Comparison of ENCODE assay signal across 9 mouse cellular contexts in genomic region chr1:189729141-189729815, GRCm38 (mm10). TPM values are rescaled to one million over a fixed set of nuclear protein-coding genes. Genes with fewer than 3 reads are reported as not detected.
DNase-seq lines count a peak whose midpoint lies in the region; ATAC-seq and TF ChIP-seq lines count a peak whose summit lies in the region.
"Had no signal": no experiment of that assay in that cellular context is flagged by ENCODE, and none has a peak within 500 bp of the region (broad histone marks: within the 10 kb centered on the region; RNA-seq: fewer than 3 reads in every experiment).

No protein-coding gene starts in this region.

- H3K9ac ChIP-seq in heart, embryonic 11.5 days (ENCODE audit: low read depth, low read length), result peak overlapping the region; percentile 88
- H3K9ac ChIP-seq in heart, embryonic 16.5 days (ENCODE audit: low read length), result peak overlapping the region; percentile 95

- H3K4me3 ChIP-seq in heart, embryonic 11.5 days (ENCODE audit: low read depth, low read length), result peak overlapping the region; percentile 77
- peak overlapping the region; percentile 93 for H3K4me3 ChIP-seq in E14TG2a.4 (replicated peaks; ENCODE audit: low read length)
- H3K4me3 ChIP-seq in heart, embryonic 16.5 days (ENCODE audit: low read length), result peak overlapping the region; percentile 95
- peak overlapping the region; percentile 73 for H3K4me3 ChIP-seq in midbrain, embryonic 10.5 days

- no peaks in the 10 kb centered on the region for H3K27me3 ChIP-seq in heart, embryonic 11.5 days (ENCODE audit: control insufficient read depth, insufficient read depth, low read length)
- peaks cover 90% of the 10 kb centered on the region for H3K27me3 ChIP-seq in E14TG2a.4 (ENCODE audit: insufficient read depth, low read length)
- no peaks in the 10 kb centered on the region for H3K27me3 ChIP-seq in heart, embryonic 16.5 days (ENCODE audit: control insufficient read depth, insufficient read depth, low read length)
- H3K27me3 ChIP-seq in midbrain, embryonic 10.5 days (ENCODE audit: low read depth, poor library complexity, severe bottlenecking), result peaks cover 51% of the 10 kb centered on the region
- H3K27me3 ChIP-seq: CH12.LX had no signal

- peak overlapping the region; percentile 91 for H3K4me2 ChIP-seq in heart, embryonic 11.5 days
- peak overlapping the region; percentile 93 for H3K4me2 ChIP-seq in heart, embryonic 16.5 days (ENCODE audit: low read depth, low read length)

- 7% methylated on average over 17 of the region's 17 CpGs for WGBS in heart, embryonic 11.5 days (ENCODE audit: insufficient replicate concordance)
- WGBS in heart, embryonic 16.5 days, result 17% methylated on average over 17 of the region's 17 CpGs
- 5% methylated on average over 17 of the region's 17 CpGs for WGBS in midbrain, embryonic 10.5 days

- 0 out of 2 replicates have a peak, but pooled peaks cover 4% of the 10 kb centered on the region for H3K36me3 ChIP-seq in heart, embryonic 11.5 days (ENCODE audit: control insufficient read depth, insufficient read depth, low read length)
- H3K36me3 ChIP-seq in E14TG2a.4 (ENCODE audit: insufficient read depth, low read length), result no peaks in the 10 kb centered on the region
- no peaks in the 10 kb centered on the region for H3K36me3 ChIP-seq in heart, embryonic 16.5 days (ENCODE audit: control insufficient read depth, insufficient read depth)
- H3K36me3 ChIP-seq in midbrain, embryonic 10.5 days, result no peaks in the 10 kb centered on the region

- no peak for ATAC-seq in heart, embryonic 11.5 days (replicated peaks; ENCODE audit: insufficient number of reproducible peaks, low FRiP score, low TSS enrichment)
- no peak for ATAC-seq in heart, embryonic 16.5 days (replicated peaks; ENCODE audit: extremely low read depth, insufficient read depth, low FRiP score)
- ATAC-seq in activated CD4-positive, CD25-positive, alpha-beta regulatory T cell, adult 4 months, result no peak

- DNase-seq in heart, adult 9 months (ENCODE audit: low spot score in 2 of 2), result no peak
- DNase-seq in midbrain, embryonic 10.5 days (ENCODE audit: low spot score), result no peak
- no peak for DNase-seq in right cerebral cortex, postnatal 36 days (ENCODE audit: low spot score in 2 of 2)
- DNase-seq in embryo, embryonic 11 days, result no peak

- no peaks in the 10 kb centered on the region for H3K9me3 ChIP-seq in heart, embryonic 11.5 days (replicated peaks; ENCODE audit: control insufficient read depth, low read length)
- no peaks in the 10 kb centered on the region for H3K9me3 ChIP-seq in E14TG2a.4 (ENCODE audit: low read length)
- H3K9me3 ChIP-seq in heart, embryonic 16.5 days (replicated peaks; ENCODE audit: control insufficient read depth, low read length), result peaks cover 4% of the 10 kb centered on the region; the same call in 1 of the 2 replicates
- H3K9me3 ChIP-seq in midbrain, embryonic 10.5 days (replicated peaks), result no peaks in the 10 kb centered on the region

- peak overlapping the region; percentile 92; the same call in 1 of the 2 replicates for H3K27ac ChIP-seq in heart, embryonic 11.5 days (ENCODE audit: low read depth, low read length)
- H3K27ac ChIP-seq in heart, embryonic 16.5 days (ENCODE audit: low read length), result peak overlapping the region; percentile 4; the same call in 1 of the 2 replicates
- H3K27ac ChIP-seq in midbrain, embryonic 10.5 days (replicated peaks), result no peak overlapping the region

- no peak for TF ChIP-seq CTCF in E14TG2a.4 (conservative IDR thresholded peaks at IDR 0.05; ENCODE audit: low read length)

- peaks cover 20% of the 10 kb centered on the region for H3K4me1 ChIP-seq in heart, embryonic 11.5 days (ENCODE audit: control insufficient read depth, insufficient read depth, low read length)
- peaks cover 45% of the 10 kb centered on the region for H3K4me1 ChIP-seq in E14TG2a.4 (replicated peaks; ENCODE audit: low read depth, low read length)
- peaks cover 39% of the 10 kb centered on the region for H3K4me1 ChIP-seq in heart, embryonic 16.5 days (ENCODE audit: control insufficient read depth, insufficient read depth, low read length)
- H3K4me1 ChIP-seq in midbrain, embryonic 10.5 days, result peaks cover 59% of the 10 kb centered on the region

RNA-seq across cellular contexts. Expression of gene Ptpn14, which starts 1.2 kb away (rescaled TPM):
- polyA plus RNA-seq in heart, embryonic 11.5 days (2014; fragmentation: Nextera tagmentation; extraction: Ambion mirVana), result 10.1 and 11.7 TPM in 2 replicates
- 8.0 and 9.6 TPM in 2 replicates for polyA plus RNA-seq in heart, embryonic 16.5 days (2015; fragmentation: Nextera tagmentation; extraction: Ambion mirVana)
- polyA plus RNA-seq in midbrain, embryonic 10.5 days (2016; fragmentation: Nextera tagmentation; extraction: Ambion mirVana), result 4.5 and 4.6 TPM in 2 replicates
- polyA plus RNA-seq in activated CD4-positive, CD25-positive, alpha-beta regulatory T cell, adult 4 months (2017; shearing (Covaris generic)), result under 1 TPM in 1 of 2 experiments, not detected in 1; 0.20 TPM

RNA-seq across cellular contexts. Expression of gene Cenpf, which starts 41.4 kb away (rescaled TPM):
- polyA plus RNA-seq in heart, embryonic 11.5 days (2014; fragmentation: Nextera tagmentation; extraction: Ambion mirVana), result 57.2 and 72.6 TPM in 2 replicates
- polyA plus RNA-seq in heart, embryonic 16.5 days (2015; fragmentation: Nextera tagmentation; extraction: Ambion mirVana), result 63.4 and 65.6 TPM in 2 replicates
- polyA plus RNA-seq in midbrain, embryonic 10.5 days (2016; fragmentation: Nextera tagmentation; extraction: Ambion mirVana), result 131 and 136 TPM in 2 replicates
- polyA plus RNA-seq in activated CD4-positive, CD25-positive, alpha-beta regulatory T cell, adult 4 months (2017; shearing (Covaris generic)), result 10 to 100 TPM; 13.6 to 14.4 TPM
